Mouse (Mus musculus): Measurements from ENCODE around the gene Zfp941.

GRCm38 (mm10) chr7:140840750-140841735 lies 19.1 kb upstream of the Zfp941 start:
- TF ChIP-seq CTCF (IDR thresholded peaks at IDR 0.05; ENCODE audit: low read depth) (no peak), EP300 (optimal IDR thresholded peaks at IDR 0.05) (no peak)

Data from stomach, postnatal 0 days (tissue).